Mouse (Mus musculus) forebrain, embryonic 14.5 days (tissue): ENCODE results near the gene Stx8. TPM values are rescaled to one million over a fixed set of nuclear protein-coding genes. Genes with fewer than 3 reads are reported as not detected.

Experiments
- ATAC-seq: fragments of 200-750 bp; cut with Nextera tagmentation; 2 replicates; pipeline ENCODE4 v1.8.0; 2017; ENCODE audit warnings: mild to moderate bottlenecking, moderate library complexity
- DNase-seq: peaks from one replicate; pipeline ENCODE4 v3.0.0-alpha.2; 2015; ENCODE audit warnings: low spot score
- H3K27ac ChIP-seq: fragments of 300-500 bp; sonication (generic); 2 replicates; pipeline ENCODE4 v1.5.1; 2014; ENCODE audit warnings: low read depth, mild to moderate bottlenecking, control low read depth, low read length, moderate library complexity
- H3K27me3 ChIP-seq: fragments of 300-500 bp; sonication (generic); replicated peaks from 2 replicates; pipeline ENCODE4 v1.6.1; 2014; ENCODE audit warnings: low read length, control low read depth, mixed read lengths; ENCODE audit not compliant: control insufficient read depth, insufficient read depth
- H3K36me3 ChIP-seq: fragments of 300-500 bp; sonication (generic); 2 replicates; pipeline ENCODE4 v1.6.1; 2014; ENCODE audit warnings: low read length, control low read depth; ENCODE audit not compliant: control insufficient read depth, insufficient read depth
- H3K4me1 ChIP-seq: fragments of 300-500 bp; sonication (generic); 2 replicates; pipeline ENCODE4 v1.6.1; 2014; ENCODE audit warnings: antibody characterized with exemption, low read length, control low read depth; ENCODE audit not compliant: control insufficient read depth, insufficient read depth
- H3K4me2 ChIP-seq: fragments of 300-500 bp; sonication (generic); 2 replicates; pipeline ENCODE4 v1.6.1; 2014; ENCODE audit warnings: mild to moderate bottlenecking, control low read depth, low read length
- H3K4me3 ChIP-seq: fragments of 300-500 bp; sonication (generic); 2 replicates; pipeline ENCODE4 v1.5.1; 2014; ENCODE audit warnings: low read depth, low read length, control low read depth
- H3K9ac ChIP-seq: fragments of 300-500 bp; sonication (generic); 2 replicates; pipeline ENCODE4 v1.6.1; 2014; ENCODE audit warnings: mild to moderate bottlenecking, low read length, control low read depth, moderate library complexity
- H3K9me3 ChIP-seq: fragments of 300-500 bp; sonication (generic); replicated peaks from 2 replicates; pipeline ENCODE4 v1.6.1; 2016; ENCODE audit warnings: low read length, control low read depth, mixed read lengths; ENCODE audit not compliant: control insufficient read depth
- WGBS: fragments of 180-500 bp; shearing (Covaris S2); extraction: QIAGEN DNeasy Blood & Tissue Kit; methylation state at CpG from one replicate; pipeline ENCODE4 v1.1.7; 2014; 5-methylcytosine and 5-hydroxymethylcytosine counted together
- polyA plus RNA-seq: library from polyadenylated mRNA; unstranded; fragments of >200 nt; fragmentation: Nextera tagmentation; extraction: Ambion mirVana; gene quantifications from 2 replicates; pipeline ENCODE4 v1.2.1, GENCODE M21; 2014

Gene Stx8
- polyA plus RNA-seq, 1 experiment from 2014 or later = 74.1 TPM

- H3K4me3 ChIP-seq = no peak overlapping the region
- H3K4me1 ChIP-seq = peaks cover 5% of the 10 kb centered on the region
- H3K9me3 ChIP-seq = no peaks in the 10 kb centered on the region
- ATAC-seq = no peak
- no peak for DNase-seq
- H3K27ac ChIP-seq = no peak overlapping the region
- H3K4me2 ChIP-seq = no peak overlapping the region
- WGBS = 80% methylated on average over 10 of the region's 10 CpGs
- no peaks in the 10 kb centered on the region for H3K36me3 ChIP-seq
- no peak overlapping the region for H3K9ac ChIP-seq
- no peaks in the 10 kb centered on the region for H3K27me3 ChIP-seq
Observed at GRCm38 (mm10) chr11:68203658-68204315, 237.8 kb downstream of the Stx8 start.

- Histone ChIP-seq H3K36me3 (no peaks in the 10 kb centered on the region), H3K4me2 (no peak overlapping the region), H3K9ac (no peak overlapping the region), H3K27ac (no peak overlapping the region), H3K27me3 (no peaks in the 10 kb centered on the region), H3K9me3 (no peaks in the 10 kb centered on the region), H3K4me1 (peaks cover 5% of the 10 kb centered on the region), H3K4me3 (no peak overlapping the region)
- DNase-seq (no peak), ATAC-seq (no peak)
- WGBS = 91% methylated on average over 5 of the region's 5 CpGs
Observed at GRCm38 (mm10) chr11:68204407-68204806, 238.4 kb downstream of the Stx8 start.

- H3K27ac ChIP-seq = no peak overlapping the region
- H3K4me2 ChIP-seq = no peak overlapping the region
- ATAC-seq (no peak), DNase-seq (no peak)
- H3K4me3 ChIP-seq = no peak overlapping the region
- H3K9ac ChIP-seq = no peak overlapping the region
- no peaks in the 10 kb centered on the region for H3K36me3 ChIP-seq
- no peaks in the 10 kb centered on the region for H3K27me3 ChIP-seq
- WGBS = 90% methylated on average over 10 of the region's 10 CpGs
- no peaks in the 10 kb centered on the region for H3K4me1 ChIP-seq
- no peaks in the 10 kb centered on the region for H3K9me3 ChIP-seq
Observed at GRCm38 (mm10) chr11:68205572-68206229, 239.7 kb downstream of the Stx8 start.

DNA sequence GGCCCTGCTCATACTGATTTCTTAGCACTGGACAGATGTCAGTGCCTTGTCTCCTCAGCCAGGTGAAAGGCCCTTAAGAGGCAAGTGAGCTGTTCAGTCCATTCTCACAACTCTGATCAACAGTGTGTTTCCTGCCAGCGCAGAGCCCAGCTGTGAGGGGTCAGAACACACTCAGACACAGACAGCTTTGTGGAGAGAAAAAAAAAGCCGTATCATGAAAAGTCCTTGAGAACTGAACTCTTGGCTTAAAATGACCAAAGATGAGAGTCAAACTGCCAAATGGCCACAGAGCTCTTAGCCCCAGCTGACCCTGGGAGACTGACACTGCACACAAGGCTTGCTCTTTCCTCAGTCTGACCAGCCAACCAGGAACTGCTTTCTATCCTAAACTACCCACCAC lies 242.0 kb downstream of the Stx8 start:
- no peaks in the 10 kb centered on the region for H3K27me3 ChIP-seq
- no peaks in the 10 kb centered on the region for H3K9me3 ChIP-seq
- H3K4me2 ChIP-seq = no peak overlapping the region
- H3K36me3 ChIP-seq = no peaks in the 10 kb centered on the region
- WGBS = 96% methylated on average over 2 of the region's 2 CpGs
- H3K9ac ChIP-seq = no peak overlapping the region
- no peaks in the 10 kb centered on the region for H3K4me1 ChIP-seq
- ATAC-seq (no peak), DNase-seq (no peak)
- H3K27ac ChIP-seq = no peak overlapping the region
- H3K4me3 ChIP-seq = no peak overlapping the region

DNA sequence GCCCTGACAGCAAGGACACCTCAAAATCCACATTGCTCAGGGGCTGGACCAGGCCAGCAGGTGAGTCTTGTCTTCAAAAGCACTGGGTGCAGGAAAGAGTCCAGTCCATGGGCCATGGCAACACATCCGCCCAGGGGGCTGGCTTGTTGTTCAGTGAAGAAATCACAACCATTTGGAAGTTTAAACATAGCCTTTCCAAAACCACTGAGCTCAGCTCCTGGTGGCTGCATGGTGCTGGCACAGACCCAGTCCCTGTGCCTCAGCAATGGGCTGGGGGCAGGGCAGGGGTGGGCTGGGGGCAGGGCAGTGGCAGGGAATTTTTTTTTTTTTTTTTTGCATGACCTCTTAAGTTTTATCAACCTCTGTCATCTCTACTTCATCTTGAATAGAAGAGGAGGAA lies 242.6 kb downstream of the Stx8 start:
- Histone ChIP-seq H3K4me1 (no peaks in the 10 kb centered on the region), H3K27me3 (no peaks in the 10 kb centered on the region), H3K4me3 (no peak overlapping the region), H3K36me3 (no peaks in the 10 kb centered on the region), H3K4me2 (no peak overlapping the region), H3K27ac (no peak overlapping the region), H3K9ac (no peak overlapping the region), H3K9me3 (no peaks in the 10 kb centered on the region)
- DNase-seq (no peak), ATAC-seq (no peak)
- WGBS = 81% methylated on average over 1 of the region's 1 CpGs

- no peaks in the 10 kb centered on the region for H3K9me3 ChIP-seq
- H3K27me3 ChIP-seq = no peaks in the 10 kb centered on the region
- 90% methylated on average over 4 of the region's 4 CpGs for WGBS
- no peak for ATAC-seq
- no peak overlapping the region for H3K4me3 ChIP-seq
- H3K36me3 ChIP-seq = no peaks in the 10 kb centered on the region
- no peak overlapping the region for H3K4me2 ChIP-seq
- H3K9ac ChIP-seq = no peak overlapping the region
- H3K4me1 ChIP-seq = peaks cover 5% of the 10 kb centered on the region
- H3K27ac ChIP-seq = no peak overlapping the region
- no peak for DNase-seq
Observed at GRCm38 (mm10) chr11:68209506-68209905, 243.5 kb downstream of the Stx8 start.

GRCm38 (mm10) chr11:68210714-68211113 lies 244.7 kb downstream of the Stx8 start:
- Histone ChIP-seq H3K4me3 (no peak overlapping the region), H3K27me3 (no peaks in the 10 kb centered on the region), H3K4me1 (peaks cover 17% of the 10 kb centered on the region), H3K4me2 (no peak overlapping the region), H3K36me3 (no peaks in the 10 kb centered on the region), H3K9me3 (no peaks in the 10 kb centered on the region), H3K9ac (no peak overlapping the region), H3K27ac (no peak overlapping the region)
- 93% methylated on average over 5 of the region's 5 CpGs for WGBS
- DNase-seq (no peak), ATAC-seq (no peak)

- WGBS = 63% methylated on average over 8 of the region's 8 CpGs
- H3K9ac ChIP-seq = no peak overlapping the region
- no peaks in the 10 kb centered on the region for H3K27me3 ChIP-seq
- no peaks in the 10 kb centered on the region for H3K9me3 ChIP-seq
- peaks cover 26% of the 10 kb centered on the region for H3K4me1 ChIP-seq
- no peak overlapping the region for H3K4me3 ChIP-seq
- no peak overlapping the region for H3K4me2 ChIP-seq
- H3K36me3 ChIP-seq = no peaks in the 10 kb centered on the region
- ATAC-seq (no peak), DNase-seq (no peak)
- H3K27ac ChIP-seq = no peak overlapping the region
Observed at GRCm38 (mm10) chr11:68211924-68212578, 246.1 kb downstream of the Stx8 start.

- H3K9ac ChIP-seq = no peak overlapping the region
- H3K4me2 ChIP-seq = no peak overlapping the region
- no peaks in the 10 kb centered on the region for H3K27me3 ChIP-seq
- no peaks in the 10 kb centered on the region for H3K9me3 ChIP-seq
- no peak for ATAC-seq
- H3K27ac ChIP-seq = no peak overlapping the region
- peaks cover 26% of the 10 kb centered on the region for H3K4me1 ChIP-seq
- H3K36me3 ChIP-seq = no peaks in the 10 kb centered on the region
- DNase-seq = no peak
- 81% methylated on average over 3 of the region's 3 CpGs for WGBS
- H3K4me3 ChIP-seq = no peak overlapping the region
Observed at GRCm38 (mm10) chr11:68213896-68214295, 247.9 kb downstream of the Stx8 start.
